Mouse (Mus musculus) liver, embryonic 13.5 days (tissue): ENCODE data around the gene Ifi209. TPM values are rescaled to one million over a fixed set of nuclear protein-coding genes. Genes with fewer than 3 reads are reported as not detected.
"Not testable (repeated sequence)": the region's sequence is repeated elsewhere in the genome, so short reads cannot be mapped to it uniquely, and the experiment has no call there.

Source experiments
- ATAC-seq: fragments of 200-750 bp; cut with Nextera tagmentation; 2 replicates; pipeline ENCODE4 v1.8.0; 2017; ENCODE audit warnings: low read depth, mild to moderate bottlenecking, moderate number of reproducible peaks, moderate library complexity
- DNase-seq: peaks from one replicate; pipeline ENCODE4 v3.0.0; 2022
- H3K27ac ChIP-seq: fragments of 300-500 bp; sonication (generic); 2 replicates; pipeline ENCODE4 v1.5.1; 2015; ENCODE audit warnings: moderate library complexity, mild to moderate bottlenecking, inconsistent platforms
- H3K27me3 ChIP-seq: fragments of 300-500 bp; sonication (generic); 2 replicates; pipeline ENCODE4 v1.6.1; 2015; ENCODE audit warnings: mild to moderate bottlenecking, inconsistent platforms
- H3K36me3 ChIP-seq: fragments of 300-500 bp; sonication (generic); 2 replicates; pipeline ENCODE4 v1.6.1; 2015; ENCODE audit warnings: mild to moderate bottlenecking, inconsistent platforms
- H3K4me1 ChIP-seq: fragments of 300-500 bp; sonication (generic); replicated peaks from 2 replicates; pipeline ENCODE4 v1.6.1; 2015; ENCODE audit warnings: inconsistent platforms
- H3K4me2 ChIP-seq: fragments of 300-500 bp; sonication (generic); 2 replicates; pipeline ENCODE4 v1.6.1; 2015; ENCODE audit warnings: inconsistent platforms, mild to moderate bottlenecking, moderate library complexity
- H3K4me3 ChIP-seq: fragments of 300-500 bp; sonication (generic); replicated peaks from 2 replicates; pipeline ENCODE4 v1.5.1; 2015; ENCODE audit warnings: mild to moderate bottlenecking, inconsistent platforms
- H3K9ac ChIP-seq: fragments of 300-500 bp; sonication (generic); 2 replicates; pipeline ENCODE4 v1.6.1; 2015; ENCODE audit warnings: mild to moderate bottlenecking, inconsistent platforms
- H3K9me3 ChIP-seq: fragments of 300-500 bp; sonication (generic); replicated peaks from 2 replicates; pipeline ENCODE4 v1.6.1; 2016; ENCODE audit warnings: inconsistent platforms
- whole genome bisulfite sequencing: fragments of 180-500 bp; shearing (Covaris S2); methylation state at CpG from one replicate; pipeline ENCODE4 v1.1.7; 2015; ENCODE audit not compliant: insufficient replicate concordance; 5-methylcytosine and 5-hydroxymethylcytosine counted together
- polyA plus RNA-seq: library from polyadenylated mRNA; unstranded; fragments of >200 nt; fragmentation: Nextera tagmentation; extraction: Ambion mirVana; gene quantifications from 2 replicates; pipeline ENCODE4 v1.2.1, GENCODE M21; 2015

Ifi209 gene
- polyA plus RNA-seq: 0.17 and 0.32 TPM in 2 replicates

GRCm38 (mm10) chr1:173630622-173631021 is at the start of gene Ifi209:
Ifi209 (plus strand) TSS chr1:173630917.
- 9% methylated on average over 2 of the region's 2 CpGs for WGBS
- ATAC-seq, H3K4me2 ChIP-seq, H3K4me3 ChIP-seq, H3K36me3 ChIP-seq, H3K9ac ChIP-seq, H3K9me3 ChIP-seq, DNase-seq, H3K27ac ChIP-seq, H3K27me3 ChIP-seq, H3K4me1 ChIP-seq: not testable (repeated sequence)

DNA sequence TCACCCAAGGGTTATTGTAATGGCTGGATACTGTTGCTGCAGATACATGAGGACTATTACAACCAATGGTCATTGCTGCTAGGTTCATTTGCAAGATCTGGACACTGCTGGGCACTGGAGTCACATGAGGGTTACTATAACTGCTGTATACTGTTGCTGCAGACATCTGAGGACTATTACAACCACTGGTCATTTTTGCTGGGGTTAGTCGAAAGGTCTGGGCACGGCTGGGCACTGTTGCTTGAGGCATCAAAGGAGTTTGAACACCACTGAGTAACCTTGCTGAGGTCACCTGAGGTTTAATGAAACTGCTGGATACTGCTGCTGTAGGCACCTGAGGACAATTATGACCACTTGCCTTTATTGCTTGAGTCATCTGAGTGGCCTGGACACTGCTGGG is 41.0 kb upstream of the Ifi209 start:
- not testable (repeated sequence) for H3K36me3 ChIP-seq, H3K9ac ChIP-seq, H3K4me3 ChIP-seq, H3K27me3 ChIP-seq, DNase-seq, H3K4me2 ChIP-seq, H3K4me1 ChIP-seq, H3K9me3 ChIP-seq, ATAC-seq, H3K27ac ChIP-seq
- WGBS: 63% methylated on average over 2 of the region's 2 CpGs

DNA sequence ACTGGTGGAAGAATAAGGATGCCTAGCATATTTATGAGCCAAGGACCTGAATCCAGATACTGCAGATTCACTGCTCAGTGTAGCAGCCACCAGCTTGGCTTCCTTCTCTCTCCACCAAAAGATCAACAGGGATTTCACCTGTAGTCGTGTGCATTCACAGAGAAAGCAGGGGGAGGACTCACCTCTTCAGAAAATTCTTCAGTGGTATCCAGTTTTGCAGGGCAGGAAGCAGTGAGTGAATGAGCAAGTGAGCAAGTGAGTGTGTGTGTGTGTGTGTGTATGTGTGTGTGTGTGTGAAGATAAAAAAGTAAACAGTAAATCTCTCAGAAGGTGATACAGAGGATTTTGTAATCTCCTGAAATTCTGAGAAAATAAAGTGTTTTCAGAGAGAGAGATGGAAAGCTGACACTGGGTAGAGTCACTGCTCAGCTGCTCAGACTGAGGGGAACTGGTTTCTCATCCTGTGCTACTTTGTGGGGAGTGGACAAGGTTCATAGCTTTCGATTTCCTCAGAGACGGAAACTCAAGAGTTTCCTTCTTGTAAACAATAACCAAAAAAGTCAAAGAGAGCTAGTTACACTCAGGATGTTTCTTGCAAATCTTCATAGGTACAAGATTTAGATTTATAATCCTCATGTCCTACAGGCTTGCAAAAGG is 31.8 kb upstream of the Ifi209 start, which contains the start of gene Ifi213:
Gene Ifi213, minus strand, starts transcription at position 437 of the 657 bp plus-strand sequence.
- ATAC-seq, H3K9ac ChIP-seq, H3K4me3 ChIP-seq, H3K4me1 ChIP-seq, H3K9me3 ChIP-seq, DNase-seq, H3K27me3 ChIP-seq, H3K4me2 ChIP-seq, H3K27ac ChIP-seq, H3K36me3 ChIP-seq: not testable (repeated sequence)
- WGBS: 52% methylated on average over 3 of the region's 3 CpGs

DNA sequence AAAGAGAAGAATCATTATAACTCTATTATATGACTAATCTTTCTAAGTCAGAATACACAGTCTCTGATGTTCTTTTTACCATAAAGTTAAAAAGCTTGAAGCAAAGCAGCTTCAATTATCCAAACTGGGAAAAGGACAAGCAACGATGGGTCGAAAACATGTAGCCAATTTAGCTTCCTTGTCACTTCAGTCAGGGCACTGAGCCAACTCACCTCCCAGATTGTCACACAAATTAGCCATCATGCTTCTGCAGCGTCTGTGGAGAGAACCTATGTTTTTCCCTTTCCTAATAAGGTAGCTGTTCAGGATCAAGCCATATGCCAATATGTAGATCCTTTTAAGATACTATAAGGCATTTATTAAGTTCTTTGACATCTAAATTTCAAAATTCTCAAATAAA is 20.4 kb upstream of the Ifi209 start:
- not testable (repeated sequence) for H3K36me3 ChIP-seq, ATAC-seq, H3K9ac ChIP-seq, H3K4me3 ChIP-seq, H3K4me2 ChIP-seq, DNase-seq, H3K4me1 ChIP-seq, H3K27me3 ChIP-seq, H3K9me3 ChIP-seq, H3K27ac ChIP-seq
- WGBS: 61% methylated on average over 3 of the region's 3 CpGs

- H3K4me3 ChIP-seq, H3K27me3 ChIP-seq, H3K36me3 ChIP-seq, DNase-seq, H3K27ac ChIP-seq, H3K9ac ChIP-seq, ATAC-seq, H3K4me1 ChIP-seq, H3K4me2 ChIP-seq, H3K9me3 ChIP-seq: not testable (repeated sequence)
- 63% methylated on average over 2 of the region's 2 CpGs for WGBS
Measured at GRCm38 (mm10) chr1:173622216-173622615, 8.5 kb upstream of the Ifi209 start.

- H3K27me3 ChIP-seq: no peaks in the 10 kb centered on the region
- H3K27ac ChIP-seq: no peak overlapping the region
- no peak for ATAC-seq
- H3K4me1 ChIP-seq: no peaks in the 10 kb centered on the region
- 57% methylated on average over 2 of the region's 2 CpGs for WGBS
- H3K9me3 ChIP-seq: no peaks in the 10 kb centered on the region
- DNase-seq: no peak
- no peak overlapping the region for H3K4me2 ChIP-seq
- no peak overlapping the region for H3K4me3 ChIP-seq
- no peaks in the 10 kb centered on the region for H3K36me3 ChIP-seq
- H3K9ac ChIP-seq: no peak overlapping the region
Measured at GRCm38 (mm10) chr1:173624052-173624451, 6.7 kb upstream of the Ifi209 start.

- Histone ChIP-seq H3K27ac (no peak overlapping the region), H3K4me3 (no peak overlapping the region), H3K27me3 (no peaks in the 10 kb centered on the region), H3K4me1 (no peaks in the 10 kb centered on the region), H3K36me3 (no peaks in the 10 kb centered on the region), H3K9me3 (no peaks in the 10 kb centered on the region), H3K4me2 (no peak overlapping the region), H3K9ac (no peak overlapping the region)
- WGBS: 31% methylated on average over 2 of the region's 2 CpGs
- no peak for ATAC-seq
- no peak for DNase-seq
Measured at GRCm38 (mm10) chr1:173626686-173627085, 4.0 kb upstream of the Ifi209 start.

DNA sequence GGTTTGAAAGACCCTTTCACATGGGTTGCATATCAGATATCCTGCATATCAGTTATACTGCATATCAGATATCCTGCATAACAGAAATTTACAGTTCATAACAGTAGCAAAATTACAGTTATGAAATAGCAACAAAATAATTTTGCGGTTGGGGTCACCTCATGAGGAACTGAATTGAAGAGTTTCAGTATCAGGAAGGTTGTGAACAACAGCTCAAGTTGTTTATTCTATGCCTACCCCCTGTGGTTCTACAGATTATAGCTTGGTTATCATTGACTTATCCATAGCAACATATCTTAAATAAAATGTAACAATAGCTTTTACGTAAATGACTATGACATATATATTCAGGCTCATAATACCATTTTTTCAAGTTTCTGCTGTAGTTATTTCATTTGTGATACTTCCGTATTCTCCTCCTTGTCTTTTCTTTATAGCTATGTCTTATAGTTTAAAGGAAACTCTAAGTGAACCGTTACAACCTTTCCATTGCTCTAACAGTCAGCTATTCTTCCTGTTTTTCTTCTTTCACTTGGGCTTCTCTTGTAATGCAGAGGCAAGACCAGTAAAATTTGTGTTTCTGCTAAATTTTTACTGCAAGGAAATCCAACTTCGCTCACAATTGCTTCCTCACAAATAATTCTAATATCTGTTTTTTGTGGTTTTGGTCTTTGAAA is 3.4 kb downstream of the Ifi209 start:
- H3K4me3 ChIP-seq: no peak overlapping the region
- WGBS: 66% methylated on average over 5 of the region's 5 CpGs

GRCm38 (mm10) chr1:173645393-173645792 is 14.7 kb downstream of the Ifi209 start:
- no peaks in the 10 kb centered on the region for H3K36me3 ChIP-seq
- H3K27me3 ChIP-seq: no peaks in the 10 kb centered on the region
- no peaks in the 10 kb centered on the region for H3K4me1 ChIP-seq
- no peak overlapping the region for H3K4me2 ChIP-seq
- 42% methylated on average over 2 of the region's 2 CpGs for WGBS
- no peak overlapping the region for H3K4me3 ChIP-seq
- ATAC-seq (no peak), DNase-seq (no peak)
- no peaks in the 10 kb centered on the region for H3K9me3 ChIP-seq
- no peak overlapping the region for H3K27ac ChIP-seq
- no peak overlapping the region for H3K9ac ChIP-seq

More for the DNA sequence above, 3.4 kb downstream of the Ifi209 start:
- Histone ChIP-seq H3K9ac (no peak overlapping the region), H3K9me3 (no peaks in the 10 kb centered on the region), H3K4me1 (no peaks in the 10 kb centered on the region), H3K27ac (no peak overlapping the region), H3K4me2 (no peak overlapping the region), H3K36me3 (no peaks in the 10 kb centered on the region), H3K27me3 (no peaks in the 10 kb centered on the region)
- no peak for DNase-seq
- ATAC-seq: no peak

- WGBS: 63% methylated on average over 4 of the region's 4 CpGs
- no peaks in the 10 kb centered on the region for H3K36me3 ChIP-seq
- H3K9me3 ChIP-seq: no peaks in the 10 kb centered on the region
- ATAC-seq: no peak
- H3K27me3 ChIP-seq: no peaks in the 10 kb centered on the region
- H3K4me1 ChIP-seq: no peaks in the 10 kb centered on the region
- H3K27ac ChIP-seq: no peak overlapping the region
- no peak for DNase-seq
- no peak overlapping the region for H3K4me2 ChIP-seq
- no peak overlapping the region for H3K4me3 ChIP-seq
- no peak overlapping the region for H3K9ac ChIP-seq
Measured at GRCm38 (mm10) chr1:173657973-173658372, 27.3 kb downstream of the Ifi209 start.

DNA sequence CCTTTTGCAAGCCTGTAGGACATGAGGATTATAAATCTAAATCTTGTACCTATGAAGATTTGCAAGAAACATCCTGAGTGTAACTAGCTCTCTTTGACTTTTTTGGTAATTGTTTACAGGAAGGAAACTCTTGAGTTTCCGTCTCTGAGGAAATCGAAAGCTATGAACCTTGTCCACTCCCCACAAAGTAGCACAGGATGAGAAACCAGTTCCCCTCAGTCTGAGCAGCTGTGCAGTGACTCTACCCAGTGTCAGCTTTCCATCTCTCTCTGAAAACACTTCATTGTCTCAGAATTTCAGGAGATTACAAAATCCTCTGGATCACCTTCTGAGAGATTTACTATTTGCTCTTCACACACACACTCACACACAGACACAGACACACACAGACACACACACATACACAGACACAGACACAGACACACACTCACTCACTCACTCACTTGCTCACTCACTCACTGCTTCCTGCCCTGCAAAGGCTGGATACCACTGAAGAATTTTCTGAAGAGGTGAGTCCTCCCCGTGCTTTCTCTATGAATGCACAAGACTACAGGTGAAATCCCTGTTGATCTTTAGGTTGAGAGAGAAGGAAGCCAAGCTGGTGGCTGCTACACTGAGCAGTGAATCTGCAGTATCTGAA is 42.9 kb downstream of the Ifi209 start, which contains the start of gene Ifi208:
Gene Ifi208, plus strand, starts transcription at position 218 of the 640 bp plus-strand sequence.
- not testable (repeated sequence) for H3K4me1 ChIP-seq, H3K4me2 ChIP-seq, H3K9me3 ChIP-seq, H3K4me3 ChIP-seq, H3K27me3 ChIP-seq, H3K36me3 ChIP-seq, ATAC-seq, DNase-seq, H3K27ac ChIP-seq, H3K9ac ChIP-seq
- 27% methylated on average over 3 of the region's 3 CpGs for WGBS
